Mouse (Mus musculus): ENCODE measurements around the gene Kif3b. TPM values are rescaled to one million over a fixed set of nuclear protein-coding genes. Genes with fewer than 3 reads are reported as not detected.
"Not testable (repeated sequence)": the region's sequence is repeated elsewhere in the genome, so short reads cannot be mapped to it uniquely, and the experiment has no call there.

Gene Kif3b
- polyA plus RNA-seq, 1 experiment = 5.6 TPM

- no peak overlapping the region for H3K27ac ChIP-seq (ENCODE audit: insufficient read depth, low read length)
- H3K4me3 ChIP-seq (ENCODE audit: extremely low read depth, insufficient read depth, insufficient read length) = no peak overlapping the region
- no peaks in the 10 kb centered on the region for H3K27me3 ChIP-seq (ENCODE audit: control insufficient read depth, insufficient read depth, low read length)
- no peak for TF ChIP-seq POLR2A (IDR thresholded peaks at IDR 0.05; ENCODE audit: low read depth, low read length)
- H3K4me1 ChIP-seq (ENCODE audit: control insufficient read depth, insufficient read depth, insufficient read length) = peaks cover 7% of the 10 kb centered on the region
- peaks cover 2% of the 10 kb centered on the region for H3K36me3 ChIP-seq (ENCODE audit: control insufficient read depth, insufficient read depth, low read length)
- no peak for DNase-seq (ENCODE audit: low read depth in 1 of 2, low spot score in 2 of 2)
- 45% methylated on average over 6 of the region's 6 CpGs for WGBS
These were observed 57.1 kb downstream of the Kif3b start for GRCm38 (mm10) chr2:153348100-153348831.

DNA sequence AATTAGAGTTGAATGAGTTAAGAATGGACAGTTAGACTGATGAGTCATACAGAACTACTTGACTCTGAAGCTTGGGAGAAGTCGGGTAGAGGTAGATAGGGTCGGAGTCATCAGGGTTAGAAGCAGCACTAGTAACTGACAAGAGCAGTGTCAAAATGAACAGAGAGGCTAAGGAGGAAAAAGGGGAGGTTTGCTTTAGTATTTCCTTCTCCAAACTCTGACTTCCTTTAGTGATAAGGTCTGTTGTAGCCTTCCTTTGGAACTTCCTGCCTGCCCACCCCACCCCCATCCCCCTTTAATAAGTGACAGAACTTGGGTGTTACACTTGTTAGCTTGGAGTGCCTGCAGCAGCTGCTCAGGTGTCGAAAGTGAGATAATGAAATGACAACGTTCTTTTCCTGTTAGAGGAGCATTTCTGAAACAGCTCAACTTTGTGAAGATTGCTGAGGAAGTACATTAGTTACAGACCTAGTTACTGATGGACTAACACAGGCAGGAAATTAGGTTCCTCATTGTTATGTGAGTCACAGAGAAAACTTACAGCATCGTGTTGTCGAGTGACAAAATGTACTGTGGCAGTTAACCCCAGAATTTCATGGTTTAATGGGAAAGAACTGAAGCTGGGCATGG lies 59.5 kb downstream of the Kif3b start:
- Histone ChIP-seq H3K36me3 (ENCODE audit: control insufficient read depth, insufficient read depth, low read length) (peaks cover 9% of the 10 kb centered on the region), H3K27ac (ENCODE audit: insufficient read depth, low read length) (peak overlapping the region; percentile 68), H3K27me3 (ENCODE audit: control insufficient read depth, insufficient read depth, low read length) (no peaks in the 10 kb centered on the region), H3K4me1 (ENCODE audit: control insufficient read depth, insufficient read depth, insufficient read length) (peaks cover 7% of the 10 kb centered on the region), H3K4me3 (ENCODE audit: extremely low read depth, insufficient read depth, insufficient read length) (no peak overlapping the region)
- TF ChIP-seq CTCF (IDR thresholded peaks at IDR 0.05; ENCODE audit: extremely low read depth, insufficient read depth, insufficient read length, insufficient replicate concordance) (no peak), POLR2A (IDR thresholded peaks at IDR 0.05; ENCODE audit: low read depth, low read length) (no peak)
- WGBS = 3% methylated on average over 6 of the region's 6 CpGs
- no peak for DNase-seq (ENCODE audit: low read depth in 1 of 2, low spot score in 2 of 2)

GRCm38 (mm10) chr2:153354648-153355047 lies 63.4 kb downstream of the Kif3b start:
- peaks cover 25% of the 10 kb centered on the region for H3K36me3 ChIP-seq (ENCODE audit: control insufficient read depth, insufficient read depth, low read length)
- TF ChIP-seq POLR2A (IDR thresholded peaks at IDR 0.05; ENCODE audit: low read depth, low read length) (no peak), CTCF (IDR thresholded peaks at IDR 0.05; ENCODE audit: extremely low read depth, insufficient read depth, insufficient read length, insufficient replicate concordance) (no peak)
- no peak for DNase-seq (ENCODE audit: low read depth in 1 of 2, low spot score in 2 of 2)
- H3K27me3 ChIP-seq (ENCODE audit: control insufficient read depth, insufficient read depth, low read length) = no peaks in the 10 kb centered on the region
- no peak overlapping the region for H3K4me3 ChIP-seq (ENCODE audit: extremely low read depth, insufficient read depth, insufficient read length)
- 88% methylated on average over 2 of the region's 2 CpGs for WGBS
- H3K4me1 ChIP-seq (ENCODE audit: control insufficient read depth, insufficient read depth, insufficient read length) = peaks cover 4% of the 10 kb centered on the region; the same call in 1 of the 2 replicates
- no peak overlapping the region for H3K27ac ChIP-seq (ENCODE audit: insufficient read depth, low read length)

DNA sequence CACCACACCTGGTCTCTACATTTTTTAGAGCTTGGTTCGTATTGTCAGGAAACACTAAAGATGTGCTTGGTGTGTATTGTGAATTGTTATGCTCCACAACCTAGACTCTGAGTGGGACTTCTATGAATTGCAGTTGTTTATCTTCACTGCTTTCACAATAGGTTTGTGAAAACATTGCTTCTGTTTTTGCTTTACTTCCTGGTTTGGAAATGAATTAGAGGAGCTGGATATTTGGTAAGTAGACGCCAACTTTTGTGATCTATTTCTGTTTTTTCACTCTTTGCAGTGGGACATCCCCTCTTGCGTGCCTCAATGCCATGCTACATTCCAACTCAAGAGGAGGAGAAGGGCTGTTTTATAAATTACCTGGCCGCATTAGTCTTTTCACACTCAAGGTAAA lies 65.6 kb downstream of the Kif3b start:
- Histone ChIP-seq H3K36me3 (ENCODE audit: control insufficient read depth, insufficient read depth, low read length) (peaks cover 27% of the 10 kb centered on the region), H3K4me1 (ENCODE audit: control insufficient read depth, insufficient read depth, insufficient read length) (no peaks in the 10 kb centered on the region), H3K27me3 (ENCODE audit: control insufficient read depth, insufficient read depth, low read length) (no peaks in the 10 kb centered on the region), H3K4me3 (ENCODE audit: extremely low read depth, insufficient read depth, insufficient read length) (no peak overlapping the region), H3K27ac (ENCODE audit: insufficient read depth, low read length) (no peak overlapping the region)
- DNase-seq (ENCODE audit: low read depth in 1 of 2, low spot score in 2 of 2) = no peak
- TF ChIP-seq CTCF (IDR thresholded peaks at IDR 0.05; ENCODE audit: extremely low read depth, insufficient read depth, insufficient read length, insufficient replicate concordance) = no peak
- 87% methylated on average over 4 of the region's 4 CpGs for WGBS

DNA sequence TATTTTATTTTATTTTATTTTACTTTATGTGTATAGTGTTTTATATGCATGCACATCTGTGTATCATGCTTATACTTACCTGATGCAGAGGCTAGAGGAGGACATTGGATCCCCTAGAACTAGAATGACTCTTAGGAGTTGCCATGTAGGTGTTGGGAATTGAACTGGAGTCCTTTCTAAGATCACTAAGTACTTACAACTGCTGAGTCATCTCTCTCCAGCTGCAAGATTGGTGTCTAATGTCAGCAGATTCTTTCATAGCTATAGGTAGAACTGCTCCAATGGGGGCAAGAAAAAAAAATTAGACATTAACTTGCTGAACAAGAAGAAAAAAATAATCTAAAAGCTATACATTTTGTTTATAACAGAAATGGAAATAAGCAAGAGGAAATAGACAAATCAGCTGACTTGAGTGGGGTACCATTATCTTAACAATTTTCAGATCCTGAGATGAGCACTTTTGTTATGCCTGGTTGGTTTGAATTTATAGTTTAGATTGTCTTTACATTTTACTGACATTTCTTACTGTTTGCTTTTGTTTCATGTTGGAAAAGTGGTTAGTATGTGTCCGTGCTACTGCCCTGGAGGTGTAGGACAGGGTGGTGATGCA lies 70.0 kb downstream of the Kif3b start:
- H3K36me3 ChIP-seq (ENCODE audit: control insufficient read depth, insufficient read depth, low read length) = peaks cover 29% of the 10 kb centered on the region
- H3K4me3 ChIP-seq (ENCODE audit: extremely low read depth, insufficient read depth, insufficient read length) = no peak overlapping the region
- no peak overlapping the region for H3K27ac ChIP-seq (ENCODE audit: insufficient read depth, low read length)
- H3K4me1 ChIP-seq (ENCODE audit: control insufficient read depth, insufficient read depth, insufficient read length) = no peaks in the 10 kb centered on the region
- 100% methylated on average over 1 of the region's 1 CpGs for WGBS
- TF ChIP-seq POLR2A (IDR thresholded peaks at IDR 0.05; ENCODE audit: low read depth, low read length) (no peak), CTCF (IDR thresholded peaks at IDR 0.05; ENCODE audit: extremely low read depth, insufficient read depth, insufficient read length, insufficient replicate concordance) (no peak)
- no peak for DNase-seq (ENCODE audit: low read depth in 1 of 2, low spot score in 2 of 2)
- H3K27me3 ChIP-seq (ENCODE audit: control insufficient read depth, insufficient read depth, low read length) = no peaks in the 10 kb centered on the region

DNA sequence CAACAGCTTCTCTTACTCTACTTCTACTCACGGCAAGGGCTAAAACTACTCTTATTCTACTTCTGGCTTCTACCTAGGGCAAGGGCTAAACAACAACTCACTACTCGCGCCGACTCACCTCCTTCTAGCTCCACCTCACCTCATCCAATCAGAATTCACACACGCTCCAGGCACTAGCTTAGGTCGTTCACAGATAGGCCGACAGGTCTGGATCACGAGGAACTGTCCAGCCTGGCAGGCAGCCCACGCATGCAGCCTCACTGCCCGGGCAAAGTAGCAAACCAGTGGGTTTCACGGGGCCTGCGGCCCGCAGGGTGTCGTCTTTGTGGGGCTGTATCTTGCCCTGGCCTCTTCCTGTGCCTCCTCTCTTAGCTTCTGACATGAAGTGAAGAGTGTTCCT lies 73.3 kb downstream of the Kif3b start:
- H3K27me3 ChIP-seq (ENCODE audit: control insufficient read depth, insufficient read depth, low read length); DNase-seq (ENCODE audit: low read depth in 1 of 2, low spot score in 2 of 2); H3K4me3 ChIP-seq (ENCODE audit: extremely low read depth, insufficient read depth, insufficient read length); H3K27ac ChIP-seq (ENCODE audit: insufficient read depth, low read length); H3K4me1 ChIP-seq (ENCODE audit: control insufficient read depth, insufficient read depth, insufficient read length): not testable (repeated sequence)
- WGBS = 94% methylated on average over 14 of the region's 14 CpGs
- peaks cover 23% of the 10 kb centered on the region for H3K36me3 ChIP-seq (ENCODE audit: control insufficient read depth, insufficient read depth, low read length)

DNA sequence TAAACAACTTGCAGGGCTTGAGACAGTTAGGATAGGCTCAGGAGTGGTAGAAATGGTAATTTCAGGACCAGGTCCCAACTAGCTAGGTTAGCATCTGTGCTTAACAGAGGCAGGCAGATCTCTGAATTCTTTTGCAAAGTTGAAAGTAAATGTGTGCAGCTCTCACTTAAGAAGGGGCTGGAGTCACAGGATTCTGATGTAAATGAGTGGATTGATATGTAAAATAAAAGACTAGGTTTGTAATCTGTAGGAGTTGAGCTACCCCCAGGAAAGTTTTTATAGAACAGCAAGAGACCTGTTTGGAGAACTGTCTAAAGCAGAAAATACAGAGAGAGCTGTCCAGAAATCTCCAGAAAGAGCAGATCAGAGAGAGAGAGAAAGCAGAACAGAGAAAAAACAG lies 79.7 kb downstream of the Kif3b start:
- H3K27me3 ChIP-seq (ENCODE audit: control insufficient read depth, insufficient read depth, low read length) = no peaks in the 10 kb centered on the region
- DNase-seq (ENCODE audit: low read depth in 1 of 2, low spot score in 2 of 2) = no peak
- H3K4me1 ChIP-seq (ENCODE audit: control insufficient read depth, insufficient read depth, insufficient read length) = no peaks in the 10 kb centered on the region
- H3K36me3 ChIP-seq (ENCODE audit: control insufficient read depth, insufficient read depth, low read length) = peaks cover 9% of the 10 kb centered on the region
- H3K4me3 ChIP-seq (ENCODE audit: extremely low read depth, insufficient read depth, insufficient read length) = no peak overlapping the region
- H3K27ac ChIP-seq (ENCODE audit: insufficient read depth, low read length) = no peak overlapping the region
- TF ChIP-seq POLR2A (IDR thresholded peaks at IDR 0.05; ENCODE audit: low read depth, low read length) (no peak), CTCF (IDR thresholded peaks at IDR 0.05; ENCODE audit: extremely low read depth, insufficient read depth, insufficient read length, insufficient replicate concordance) (no peak)

All from spleen, adult 2 months (tissue).